Mouse (Mus musculus) gastrocnemius, adult 18-20 months (tissue): ENCODE data around the gene Angptl6. TPM values are rescaled to one million over a fixed set of nuclear protein-coding genes. Genes with fewer than 3 reads are reported as not detected.
A peak's percentile ranks its signal among the peaks of the same experiment; 100 is the strongest.
"Not testable (repeated sequence)": the region's sequence is repeated elsewhere in the genome, so short reads cannot be mapped to it uniquely, and the experiment has no call there.

Experiments used
- DNase-seq: peaks from one replicate; pipeline ENCODE4 v3.0.0; 2021; ENCODE audit warnings: low spot score
- microRNA-seq: library from miRNA; unstranded; fragments of <30 nt; microRNA quantifications from one replicate; pipeline ENCODE4 v1.2.0, GENCODE M21; 2021
- total RNA-seq, 2 experiments: library from RNA; stranded (reverse); gene quantifications; 2 replicates each; pipeline ENCODE4 v1.2.3; 2021

Angptl6 gene
- total RNA-seq, 2 experiments from 2014 or later: 5.9 to 7.3 TPM

- no peak for DNase-seq
Measured at GRCm38 (mm10) chr9:20842211-20842610, 37.3 kb downstream of the Angptl6 start.

GRCm38 (mm10) chr9:20838931-20839330 lies 40.6 kb downstream of the Angptl6 start:
- DNase-seq: no peak

- no peak for DNase-seq
Measured at GRCm38 (mm10) chr9:20837184-20837947, 42.2 kb downstream of the Angptl6 start.

- not testable (repeated sequence) for DNase-seq
Measured at GRCm38 (mm10) chr9:20835431-20835954, 44.0 kb downstream of the Angptl6 start.

- DNase-seq: no peak
Measured at GRCm38 (mm10) chr9:20834881-20835280, 44.6 kb downstream of the Angptl6 start.

- peak; percentile 98 for DNase-seq
Measured at GRCm38 (mm10) chr9:20830901-20831643, 48.5 kb downstream of the Angptl6 start.

GRCm38 (mm10) chr9:20828127-20828526 lies 51.4 kb downstream of the Angptl6 start:
- no peak for DNase-seq

GRCm38 (mm10) chr9:20825781-20826180 lies 53.7 kb downstream of the Angptl6 start:
- DNase-seq: peak; percentile 39

Small RNA genes within 50 kb of the gene (microRNA-seq; reads per million reads assigned to microRNA genes)
- not detected for gene Mir7081

Other genes with a start within 250 kb of the Angptl6 start
- 100 to 1,000 TPM; 210 to 236 TPM for gene Ubl5, start 236.8 kb downstream of the Angptl6 start, total RNA-seq
- 1 to 10 TPM; 3.7 to 4.6 TPM for gene Fbxl12, start 235.0 kb downstream of the Angptl6 start, total RNA-seq
- 10 to 100 TPM; 12.4 to 14.8 TPM for gene Pin1, start 227.6 kb downstream of the Angptl6 start, total RNA-seq
- gene Olfm2, start 133.4 kb downstream of the Angptl6 start, total RNA-seq: under 1 TPM in 1 of 2 experiments, not detected in 1; 0.11 TPM
- gene Col5a3, start 64.7 kb downstream of the Angptl6 start, total RNA-seq: 10 to 100 TPM; 14.4 to 15.4 TPM
- gene Rdh8, start 61.2 kb downstream of the Angptl6 start, total RNA-seq: 1 to 10 TPM in 1 of 2 experiments, under 1 TPM in 1; 0.48 to 1.7 TPM
- 1 to 10 TPM; 1.8 to 2.8 TPM for gene A230050P20Rik, start 11.1 kb downstream of the Angptl6 start, total RNA-seq
- 1 to 10 TPM; 6.6 to 6.9 TPM for gene Ppan, start 8.4 kb upstream of the Angptl6 start, total RNA-seq
- gene Eif3g, start 18.9 kb upstream of the Angptl6 start, total RNA-seq: 100 to 1,000 TPM in 1 of 2 experiments, 10 to 100 TPM in 1; 98.6 to 100 TPM
- gene Dnmt1, start 80.2 kb upstream of the Angptl6 start, total RNA-seq: 1 to 10 TPM; 6.0 to 6.7 TPM
- 1 to 10 TPM in 1 of 2 experiments, under 1 TPM in 1; 0.68 to 1.9 TPM for gene S1pr2, start 97.1 kb upstream of the Angptl6 start, total RNA-seq
- gene Mrpl4, start 123.0 kb upstream of the Angptl6 start, total RNA-seq: 10 to 100 TPM; 57.9 to 58.8 TPM
- gene Icam1, start 136.3 kb upstream of the Angptl6 start, total RNA-seq: 1 to 10 TPM; 1.6 to 3.0 TPM
- gene Icam4, start 149.6 kb upstream of the Angptl6 start, total RNA-seq: 1 to 10 TPM; 1.4 to 2.8 TPM
- gene Icam5, start 152.3 kb upstream of the Angptl6 start, total RNA-seq: not detected
- gene Zglp1, start 187.4 kb upstream of the Angptl6 start, total RNA-seq: not detected
- gene Gm49373, start 193.4 kb upstream of the Angptl6 start, total RNA-seq: under 1 TPM; 0.17 to 0.34 TPM
- gene Fdx1l, start 193.9 kb upstream of the Angptl6 start, total RNA-seq: 10 to 100 TPM; 46.9 to 48.4 TPM
- under 1 TPM; 0.43 to 0.64 TPM for gene Gm38431, start 212.3 kb upstream of the Angptl6 start, total RNA-seq
- 10 to 100 TPM; 16.8 to 20.2 TPM for gene Raver1, start 212.3 kb upstream of the Angptl6 start, total RNA-seq